Mouse (Mus musculus): ENCODE measurements at regions not wholly inside any gene's neighbourhood (a gene's known extent, or its start where the extent isn't known, plus 50 kb on each side); places are given as distances from the start of the nearest gene placed in this dataset.

DNA sequence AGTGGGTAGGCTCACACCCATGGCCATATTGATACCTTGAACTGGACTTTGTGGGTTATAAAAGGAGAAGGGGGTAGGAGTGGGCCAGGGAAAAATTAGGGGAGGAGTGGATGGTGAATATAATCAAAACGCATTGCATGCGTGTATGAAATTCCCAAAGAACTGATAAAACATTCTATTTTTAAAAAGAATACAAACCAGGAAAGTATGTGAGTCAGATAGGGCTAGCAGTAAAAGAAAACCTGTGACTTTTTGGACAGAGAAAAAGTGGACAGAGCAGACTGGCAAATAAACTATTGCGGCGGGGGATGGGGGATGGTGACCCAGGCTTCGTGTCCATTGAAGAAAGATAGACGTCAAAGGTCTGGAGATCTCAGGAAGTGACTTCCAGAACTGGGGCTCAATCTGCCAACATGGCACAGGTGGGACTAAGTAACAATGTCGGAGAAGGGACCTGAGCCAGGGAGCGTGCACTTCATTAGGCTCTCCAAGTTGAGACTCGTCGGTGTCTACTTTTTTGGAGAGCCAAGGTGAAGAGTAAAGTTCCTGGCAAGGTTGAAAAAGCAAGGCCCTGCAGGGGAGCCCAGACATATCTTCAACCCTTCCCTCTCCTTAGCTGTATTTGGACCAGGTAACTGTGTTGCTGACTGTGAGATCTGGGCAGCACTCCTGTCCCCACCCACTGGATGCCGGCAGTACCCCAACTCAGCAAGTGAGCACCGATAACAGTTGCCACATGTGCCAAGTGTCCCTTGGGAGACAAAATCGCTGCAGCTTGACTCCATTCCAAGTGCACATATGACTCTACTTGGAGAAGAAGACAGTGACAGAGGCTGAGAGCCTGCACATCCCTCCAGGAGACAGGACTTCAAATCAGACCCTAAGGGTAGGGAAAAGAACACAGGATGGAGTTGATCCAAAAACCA is 103.1 kb upstream of the Nfe2l3 start:
- Histone ChIP-seq H3K27ac (ENCODE audit: low read depth, low read length) (no peak overlapping the region), H3K9ac (no peak overlapping the region), H3K4me2 (ENCODE audit: low read depth) (no peak overlapping the region), H3K9me3 (ENCODE audit: low read length) (no peaks in the 10 kb centered on the region), H3K36me3 (ENCODE audit: insufficient read depth) (no peaks in the 10 kb centered on the region), H3K4me1 (ENCODE audit: insufficient read depth) (no peaks in the 10 kb centered on the region), H3K4me3 (ENCODE audit: low read depth, low read length) (no peak overlapping the region), H3K27me3 (ENCODE audit: insufficient read depth, low read length) (no peaks in the 10 kb centered on the region)
- WGBS = 86% methylated on average over 13 of the region's 13 CpGs
- ATAC-seq (no peak), DNase-seq (no peak)
- no peak for TF ChIP-seq CTCF (IDR thresholded peaks at IDR 0.05; ENCODE audit: low read depth)

DNA sequence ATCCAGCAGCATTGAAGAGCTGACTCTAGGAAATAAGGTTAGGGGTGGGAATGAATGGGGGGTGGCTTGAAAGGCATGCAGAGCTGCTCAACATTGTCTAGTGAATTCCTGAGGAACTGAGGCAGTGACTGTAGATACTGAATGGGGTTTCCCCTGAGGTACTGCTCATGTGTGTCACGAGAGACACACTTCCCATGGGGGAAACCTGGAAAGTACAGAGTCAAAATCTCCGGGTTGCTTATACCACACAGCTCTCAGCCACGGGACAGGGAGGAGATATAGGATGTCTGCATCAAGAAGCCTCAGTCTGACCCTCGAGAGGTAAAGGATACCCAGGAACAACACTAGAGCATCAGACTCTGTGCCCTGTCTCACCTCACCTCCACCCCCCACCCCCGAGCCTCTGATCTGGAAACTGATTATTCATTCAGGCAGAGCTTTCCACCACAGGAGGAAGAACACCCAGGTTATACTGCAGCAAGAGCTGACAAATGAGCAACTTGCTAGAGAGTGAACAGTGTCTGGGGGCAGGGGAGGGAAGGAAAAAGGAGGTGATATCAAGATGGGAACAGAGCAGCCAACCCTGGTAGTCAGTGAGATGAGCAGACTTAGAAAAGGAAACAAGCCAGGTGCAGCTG is 102.3 kb upstream of the Nfe2l3 start:
- Histone ChIP-seq H3K27me3 (ENCODE audit: insufficient read depth, low read length) (no peaks in the 10 kb centered on the region), H3K4me2 (ENCODE audit: low read depth) (no peak overlapping the region), H3K36me3 (ENCODE audit: insufficient read depth) (no peaks in the 10 kb centered on the region), H3K27ac (ENCODE audit: low read depth, low read length) (no peak overlapping the region), H3K4me1 (ENCODE audit: insufficient read depth) (no peaks in the 10 kb centered on the region), H3K4me3 (ENCODE audit: low read depth, low read length) (no peak overlapping the region), H3K9ac (no peak overlapping the region), H3K9me3 (ENCODE audit: low read length) (no peaks in the 10 kb centered on the region)
- ATAC-seq (no peak), DNase-seq (no peak)
- no peak for TF ChIP-seq CTCF (IDR thresholded peaks at IDR 0.05; ENCODE audit: low read depth)
- WGBS = 64% methylated on average over 5 of the region's 5 CpGs

DNA sequence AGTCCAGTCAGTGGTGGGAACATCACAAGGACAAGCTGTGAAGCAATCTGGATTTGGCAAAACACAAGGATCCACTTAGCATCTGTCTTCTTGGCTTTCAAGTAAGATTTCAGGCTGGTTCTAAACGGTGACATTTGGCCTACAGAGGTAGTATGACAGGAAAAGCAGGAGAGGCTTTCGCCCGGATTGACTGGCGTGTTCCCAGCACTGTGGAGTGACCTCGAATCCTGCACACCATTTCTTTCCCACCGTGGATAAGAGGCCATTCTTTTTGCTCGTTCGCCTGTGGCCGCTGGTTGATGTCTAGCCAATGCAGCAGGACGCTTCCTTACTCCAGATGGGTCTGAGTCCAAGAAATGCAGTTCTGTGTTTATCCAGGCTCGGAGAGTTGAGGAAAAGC is 99.6 kb upstream of the Nfe2l3 start:
- TF ChIP-seq CTCF (IDR thresholded peaks at IDR 0.05; ENCODE audit: low read depth) = no peak
- WGBS = 38% methylated on average over 11 of the region's 11 CpGs
- H3K4me2 ChIP-seq (ENCODE audit: low read depth) = no peak overlapping the region
- no peak overlapping the region for H3K9ac ChIP-seq
- no peak overlapping the region for H3K27ac ChIP-seq (ENCODE audit: low read depth, low read length)
- ATAC-seq (no peak), DNase-seq (no peak)
- no peaks in the 10 kb centered on the region for H3K36me3 ChIP-seq (ENCODE audit: insufficient read depth)
- H3K4me1 ChIP-seq (ENCODE audit: insufficient read depth) = no peaks in the 10 kb centered on the region
- H3K4me3 ChIP-seq (ENCODE audit: low read depth, low read length) = no peak overlapping the region
- H3K27me3 ChIP-seq (ENCODE audit: insufficient read depth, low read length) = no peaks in the 10 kb centered on the region
- H3K9me3 ChIP-seq (ENCODE audit: low read length) = no peaks in the 10 kb centered on the region

DNA sequence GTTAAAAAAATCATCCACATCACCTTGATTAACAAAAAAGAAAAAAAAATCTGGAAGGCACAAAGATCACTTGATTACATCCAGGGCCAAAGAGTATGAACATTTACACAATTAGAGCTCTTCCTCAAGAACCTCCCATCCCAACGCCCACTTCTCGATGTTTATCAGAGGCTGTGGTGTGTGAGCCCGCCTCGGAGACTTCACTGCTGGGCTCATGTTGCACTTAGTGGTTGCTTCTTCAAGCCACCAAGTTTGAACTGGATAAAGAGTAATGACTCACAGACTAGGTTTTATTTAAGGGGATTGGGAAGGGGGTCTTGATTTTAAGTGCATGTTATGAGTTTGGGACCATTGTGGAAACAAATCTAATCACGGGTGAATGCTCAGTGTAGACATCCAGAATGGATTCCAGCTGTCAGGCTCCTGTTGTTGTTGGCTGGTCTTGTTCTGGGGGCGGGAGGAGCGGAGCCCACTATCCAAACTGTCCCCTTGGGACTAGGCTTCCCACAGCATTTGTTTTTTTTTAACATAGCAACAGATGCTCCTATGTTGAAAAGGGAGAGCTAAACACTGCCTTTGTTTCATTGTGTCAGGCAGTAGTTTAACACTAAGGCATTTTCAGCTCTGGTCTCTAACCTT is 98.6 kb upstream of the Nfe2l3 start:
- no peak overlapping the region for H3K4me3 ChIP-seq (ENCODE audit: low read depth, low read length)
- H3K4me1 ChIP-seq (ENCODE audit: insufficient read depth) = no peaks in the 10 kb centered on the region
- no peaks in the 10 kb centered on the region for H3K27me3 ChIP-seq (ENCODE audit: insufficient read depth, low read length)
- no peak overlapping the region for H3K27ac ChIP-seq (ENCODE audit: low read depth, low read length)
- no peaks in the 10 kb centered on the region for H3K9me3 ChIP-seq (ENCODE audit: low read length)
- H3K9ac ChIP-seq = no peak overlapping the region
- no peaks in the 10 kb centered on the region for H3K36me3 ChIP-seq (ENCODE audit: insufficient read depth)
- DNase-seq (no peak), ATAC-seq (no peak)
- no peak for TF ChIP-seq CTCF (IDR thresholded peaks at IDR 0.05; ENCODE audit: low read depth)
- no peak overlapping the region for H3K4me2 ChIP-seq (ENCODE audit: low read depth)
- WGBS = 63% methylated on average over 7 of the region's 7 CpGs

DNA sequence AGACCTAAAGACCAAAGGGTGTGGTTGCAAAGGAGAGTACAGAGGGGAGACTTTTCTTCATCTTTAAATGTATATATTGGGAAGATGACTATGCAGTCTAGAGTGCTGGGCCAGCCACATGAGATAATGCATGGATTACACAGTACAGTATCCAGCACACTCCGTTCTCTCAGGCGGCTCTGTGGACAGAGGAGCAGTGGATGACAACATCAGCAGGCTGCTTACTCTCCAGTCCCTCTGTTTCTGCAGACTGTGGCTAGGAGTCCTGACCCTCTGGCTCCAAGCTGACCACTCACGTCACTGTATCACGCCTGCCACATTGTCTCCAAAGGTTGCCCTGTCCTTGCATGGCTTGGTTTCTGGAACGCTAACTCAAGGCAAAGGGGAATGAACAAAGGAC is 97.2 kb upstream of the Nfe2l3 start:
- WGBS = 76% methylated on average over 5 of the region's 5 CpGs
- Histone ChIP-seq H3K9me3 (ENCODE audit: low read length) (no peaks in the 10 kb centered on the region), H3K4me3 (ENCODE audit: low read depth, low read length) (no peak overlapping the region), H3K4me2 (ENCODE audit: low read depth) (no peak overlapping the region), H3K27ac (ENCODE audit: low read depth, low read length) (no peak overlapping the region), H3K9ac (no peak overlapping the region), H3K27me3 (ENCODE audit: insufficient read depth, low read length) (no peaks in the 10 kb centered on the region), H3K36me3 (ENCODE audit: insufficient read depth) (no peaks in the 10 kb centered on the region), H3K4me1 (ENCODE audit: insufficient read depth) (no peaks in the 10 kb centered on the region)
- DNase-seq = no peak
- ATAC-seq = no peak
- no peak for TF ChIP-seq CTCF (IDR thresholded peaks at IDR 0.05; ENCODE audit: low read depth)

DNA sequence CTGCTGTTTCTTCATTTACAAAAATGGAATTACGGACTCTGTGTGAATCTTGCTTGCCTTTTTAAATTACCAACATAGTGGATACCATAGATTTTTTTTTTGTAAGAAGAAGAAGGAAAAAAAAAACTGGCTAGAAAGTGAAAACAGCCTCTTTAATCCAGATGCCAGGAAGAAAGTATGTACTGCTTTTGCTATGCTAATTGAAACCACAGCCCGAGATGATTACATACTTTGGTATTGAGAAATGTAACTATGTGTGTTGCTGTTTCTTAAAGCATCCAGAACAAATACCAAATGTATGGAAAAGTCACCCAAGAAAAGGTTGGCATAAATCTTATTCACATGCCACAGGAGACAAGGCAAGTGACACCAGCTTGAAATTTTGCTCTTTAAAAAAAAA is 93.2 kb upstream of the Nfe2l3 start:
- Histone ChIP-seq H3K27ac (ENCODE audit: low read depth, low read length) (no peak overlapping the region), H3K4me3 (ENCODE audit: low read depth, low read length) (no peak overlapping the region), H3K9me3 (ENCODE audit: low read length) (no peaks in the 10 kb centered on the region), H3K4me2 (ENCODE audit: low read depth) (no peak overlapping the region), H3K36me3 (ENCODE audit: insufficient read depth) (no peaks in the 10 kb centered on the region), H3K4me1 (ENCODE audit: insufficient read depth) (no peaks in the 10 kb centered on the region), H3K27me3 (ENCODE audit: insufficient read depth, low read length) (no peaks in the 10 kb centered on the region), H3K9ac (no peak overlapping the region)
- no peak for ATAC-seq
- no peak for TF ChIP-seq CTCF (IDR thresholded peaks at IDR 0.05; ENCODE audit: low read depth)
- DNase-seq = no peak
- WGBS = 72% methylated on average over 2 of the region's 2 CpGs

DNA sequence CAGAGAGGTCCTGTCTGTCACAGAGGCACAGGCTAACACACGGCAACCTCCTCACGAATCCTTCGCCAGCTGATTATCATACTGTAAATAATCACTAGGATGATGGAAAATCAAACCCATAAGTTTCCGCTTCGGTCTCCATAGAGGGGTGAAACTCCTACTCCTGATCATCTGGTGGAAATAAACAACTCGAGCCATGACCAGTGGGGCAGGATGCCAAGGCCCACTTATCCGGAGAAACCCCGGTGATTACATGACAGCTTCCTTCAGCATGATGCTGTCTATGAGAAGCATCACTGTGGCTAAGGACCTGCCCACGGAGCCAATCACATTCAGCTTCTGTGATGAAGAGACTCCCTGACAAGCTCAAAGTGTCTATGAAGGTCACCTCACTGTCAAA is 84.7 kb upstream of the Nfe2l3 start:
- Histone ChIP-seq H3K4me1 (ENCODE audit: insufficient read depth) (no peaks in the 10 kb centered on the region), H3K4me2 (ENCODE audit: low read depth) (no peak overlapping the region), H3K9ac (no peak overlapping the region), H3K9me3 (ENCODE audit: low read length) (no peaks in the 10 kb centered on the region), H3K27me3 (ENCODE audit: insufficient read depth, low read length) (no peaks in the 10 kb centered on the region), H3K36me3 (ENCODE audit: insufficient read depth) (no peaks in the 10 kb centered on the region), H3K27ac (ENCODE audit: low read depth, low read length) (no peak overlapping the region), H3K4me3 (ENCODE audit: low read depth, low read length) (no peak overlapping the region)
- WGBS = 84% methylated on average over 9 of the region's 9 CpGs
- no peak for TF ChIP-seq CTCF (IDR thresholded peaks at IDR 0.05; ENCODE audit: low read depth)
- ATAC-seq = no peak
- DNase-seq = no peak

Data from forebrain, postnatal 0 days (tissue).